Mouse (Mus musculus): ENCODE measurements around the gene Cgrrf1. TPM values are rescaled to one million over a fixed set of nuclear protein-coding genes. Genes with fewer than 3 reads are reported as not detected.

The Cgrrf1 gene
- polyA plus RNA-seq, 1 experiment from 2014 or later: 24.4 TPM

Other genes with a start within 250 kb of the Cgrrf1 start
- 14.2 and 16.2 TPM in 2 replicates for gene Cdkn3, start 71.6 kb upstream of the Cgrrf1 start, polyA plus RNA-seq (2015; fragmentation: Nextera tagmentation; extraction: Ambion mirVana)
- 220 and 232 TPM in 2 replicates for gene Cnih1, start 43.7 kb upstream of the Cgrrf1 start, polyA plus RNA-seq (2015; fragmentation: Nextera tagmentation; extraction: Ambion mirVana)
- gene Gmfb, start 9.9 kb upstream of the Cgrrf1 start, polyA plus RNA-seq (2015; fragmentation: Nextera tagmentation; extraction: Ambion mirVana): 100 and 110 TPM in 2 replicates
- gene Samd4, start 50.7 kb downstream of the Cgrrf1 start, polyA plus RNA-seq (2015; fragmentation: Nextera tagmentation; extraction: Ambion mirVana): 3.1 and 4.5 TPM in 2 replicates